Mouse (Mus musculus) layer of hippocampus, adult 9-11 months (tissue): ENCODE data around the gene E030018B13Rik.
A peak's percentile ranks its signal among the peaks of the same experiment; 100 is the strongest.

Experiments
- DNase-seq: peaks from one replicate; pipeline ENCODE4 v3.0.0; 2022

The E030018B13Rik gene

GRCm38 (mm10) chr7:63938066-63938913 lies 21.6 kb downstream of the E030018B13Rik start:
- peak; percentile 46 for DNase-seq

- peak; percentile 100 for DNase-seq
Observed at GRCm38 (mm10) chr7:63938914-63939396, 22.3 kb downstream of the E030018B13Rik start, which contains the start of gene Klf13. TSS of gene Klf13 (minus strand) at chr7:63938915.

GRCm38 (mm10) chr7:63939397-63939951 lies 22.8 kb downstream of the E030018B13Rik start:
- no peak for DNase-seq

- DNase-seq: no peak
Observed at GRCm38 (mm10) chr7:63940321-63940720, 23.7 kb downstream of the E030018B13Rik start.

- no peak for DNase-seq
Observed at GRCm38 (mm10) chr7:63941050-63941449, 24.4 kb downstream of the E030018B13Rik start.

GRCm38 (mm10) chr7:63941501-63941900 lies 24.8 kb downstream of the E030018B13Rik start:
- DNase-seq: no peak

GRCm38 (mm10) chr7:63943946-63944345 lies 27.3 kb downstream of the E030018B13Rik start:
- no peak for DNase-seq

- DNase-seq: no peak
Observed at GRCm38 (mm10) chr7:63947514-63948487, 31.1 kb downstream of the E030018B13Rik start.

- no peak for DNase-seq
Observed at GRCm38 (mm10) chr7:63949176-63949575, 32.5 kb downstream of the E030018B13Rik start.

- DNase-seq: peak; percentile 90
Observed at GRCm38 (mm10) chr7:63950931-63951607, 34.4 kb downstream of the E030018B13Rik start.

- no peak for DNase-seq
Observed at GRCm38 (mm10) chr7:63952077-63952898, 35.6 kb downstream of the E030018B13Rik start.

GRCm38 (mm10) chr7:63955440-63955839 lies 38.8 kb downstream of the E030018B13Rik start:
- no peak for DNase-seq

GRCm38 (mm10) chr7:63956138-63956823 lies 39.6 kb downstream of the E030018B13Rik start:
- DNase-seq: no peak

GRCm38 (mm10) chr7:63956981-63957713 lies 40.5 kb downstream of the E030018B13Rik start:
- DNase-seq: peak; percentile 94

GRCm38 (mm10) chr7:63957872-63958640 lies 41.4 kb downstream of the E030018B13Rik start:
- DNase-seq: peak; percentile 78

GRCm38 (mm10) chr7:63963632-63964031 lies 47.0 kb downstream of the E030018B13Rik start:
- DNase-seq: no peak

- no peak for DNase-seq
Observed at GRCm38 (mm10) chr7:63964121-63964520, 47.5 kb downstream of the E030018B13Rik start.

- peak; percentile 93 for DNase-seq
Observed at GRCm38 (mm10) chr7:63965135-63965534, 48.5 kb downstream of the E030018B13Rik start.
